Mouse (Mus musculus) testis, adult 2 months (tissue): ENCODE measurements around the gene Edem2. TPM values are rescaled to one million over a fixed set of nuclear protein-coding genes. Genes with fewer than 3 reads are reported as not detected.

ENCODE experiments used
- H3K27ac ChIP-seq: fragments of 200-500 bp; 2 replicates; pipeline ENCODE4 v1.5.1; 2012; ENCODE audit warnings: low read depth, low read length; ENCODE audit not compliant: control insufficient read depth, insufficient read depth
- H3K27me3 ChIP-seq: fragments of 200-500 bp; 2 replicates; pipeline ENCODE4 v1.6.1; 2012; ENCODE audit warnings: mild to moderate bottlenecking, low read length, moderate library complexity; ENCODE audit not compliant: control insufficient read depth, insufficient read depth
- H3K36me3 ChIP-seq: fragments of 200-500 bp; 2 replicates; pipeline ENCODE4 v1.6.1; 2012; ENCODE audit warnings: mild to moderate bottlenecking, low read length; ENCODE audit not compliant: control insufficient read depth, insufficient read depth
- H3K4me1 ChIP-seq: fragments of 200-500 bp; 2 replicates; pipeline ENCODE4 v1.6.1; 2012; ENCODE audit warnings: low read length; ENCODE audit not compliant: control insufficient read depth, insufficient read depth
- H3K4me3 ChIP-seq: fragments of 200-500 bp; 2 replicates; pipeline ENCODE4 v1.5.1; 2012; ENCODE audit warnings: low read depth, mild to moderate bottlenecking, low read length, moderate library complexity, mixed read lengths; ENCODE audit not compliant: control insufficient read depth
- CTCF ChIP-seq: fragments of 200-500 bp; IDR thresholded peaks from 2 replicates; pipeline ENCODE4 v1.5.1; 2012; ENCODE audit warnings: low read depth, mild to moderate bottlenecking, inconsistent platforms, low read length, moderate library complexity; ENCODE audit not compliant: control insufficient read depth, insufficient read depth, insufficient replicate concordance
- POLR2A ChIP-seq: fragments of 200-500 bp; IDR thresholded peaks from 2 replicates; pipeline ENCODE4 v1.6.1; 2012; ENCODE audit warnings: low read depth, mild to moderate bottlenecking, inconsistent platforms, low read length, moderate library complexity; ENCODE audit not compliant: control insufficient read depth
- polyA plus RNA-seq: library from polyadenylated mRNA; depleted of rRNA; stranded (reverse); fragments of >200 nt; gene quantifications from 2 replicates; pipeline ENCODE4 v1.2.3, GENCODE M21; 2012; rRNA removed

Gene Edem2
- polyA plus RNA-seq, 1 experiment: 28.4 TPM

DNA sequence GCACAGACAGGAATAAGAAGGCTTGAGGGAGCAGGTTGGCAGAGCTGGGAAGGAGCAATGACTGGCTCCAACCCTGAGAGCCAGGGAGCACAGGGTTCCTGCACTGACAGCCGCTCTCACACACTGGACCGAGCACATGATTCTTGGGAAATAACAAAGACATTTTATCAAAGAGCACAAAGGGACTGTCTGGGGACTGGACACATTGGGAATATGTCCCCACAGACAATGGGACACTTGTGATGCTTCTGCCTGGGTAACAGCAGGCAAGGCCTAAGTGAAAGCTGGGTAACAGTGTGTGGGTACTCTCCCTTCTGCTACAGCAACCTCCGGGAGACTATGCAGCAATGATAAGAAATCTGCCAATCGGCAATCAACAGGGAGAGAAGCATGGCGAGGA lies 66.9 kb downstream of the Edem2 start:
- no peak for TF ChIP-seq POLR2A
- no peak for TF ChIP-seq CTCF
- Histone ChIP-seq H3K27ac (no peak overlapping the region), H3K36me3 (peaks cover 3% of the 10 kb centered on the region), H3K27me3 (no peaks in the 10 kb centered on the region), H3K4me1 (no peaks in the 10 kb centered on the region), H3K4me3 (no peak overlapping the region)

GRCm38 (mm10) chr2:155655759-155656372 lies 73.4 kb downstream of the Edem2 start:
- H3K27me3 ChIP-seq: no peaks in the 10 kb centered on the region
- no peaks in the 10 kb centered on the region for H3K4me1 ChIP-seq
- TF ChIP-seq CTCF: no peak
- TF ChIP-seq POLR2A: no peak
- H3K27ac ChIP-seq: no peak overlapping the region
- H3K36me3 ChIP-seq: peaks cover 9% of the 10 kb centered on the region
- H3K4me3 ChIP-seq: no peak overlapping the region

- TF ChIP-seq POLR2A: no peak
- TF ChIP-seq CTCF: no peak
- H3K4me3 ChIP-seq: no peak overlapping the region
- no peaks in the 10 kb centered on the region for H3K4me1 ChIP-seq
- H3K36me3 ChIP-seq: peaks cover 9% of the 10 kb centered on the region
- no peaks in the 10 kb centered on the region for H3K27me3 ChIP-seq
- no peak overlapping the region for H3K27ac ChIP-seq
Observed at GRCm38 (mm10) chr2:155652618-155653017, 76.7 kb downstream of the Edem2 start.

Other genes with a start within 250 kb of the Edem2 start
- gene Acss2, start 211.5 kb downstream of the Edem2 start, polyA plus RNA-seq: 59.5 TPM in 2 replicates
- gene Ggt7, start 211.2 kb downstream of the Edem2 start, polyA plus RNA-seq: 70.4 and 76.2 TPM in 2 replicates
- gene Gss, start 136.7 kb downstream of the Edem2 start, polyA plus RNA-seq: 4.6 and 5.3 TPM in 2 replicates
- gene Myh7b, start 118.3 kb downstream of the Edem2 start, polyA plus RNA-seq: 0.98 and 1.3 TPM in 2 replicates
- 82.2 and 91.7 TPM in 2 replicates for gene Trpc4ap, start 37.1 kb downstream of the Edem2 start, polyA plus RNA-seq
- not detected in 2 replicates for gene Gm17581, start 6.4 kb upstream of the Edem2 start, polyA plus RNA-seq
- 0.22 and 0.30 TPM in 2 replicates for gene Procr, start 21.6 kb upstream of the Edem2 start, polyA plus RNA-seq
- gene Mmp24, start 45.9 kb upstream of the Edem2 start, polyA plus RNA-seq: 1.6 and 2.1 TPM in 2 replicates
- gene BC029722, start 90.0 kb upstream of the Edem2 start, polyA plus RNA-seq: 24.4 and 29.9 TPM in 2 replicates
- 41.2 and 44.7 TPM in 2 replicates for gene Eif6, start 97.5 kb upstream of the Edem2 start, polyA plus RNA-seq
- gene Fam83c, start 105.4 kb upstream of the Edem2 start, polyA plus RNA-seq: not detected in 2 replicates
- gene Uqcc1, start 200.8 kb upstream of the Edem2 start, polyA plus RNA-seq: 48.6 and 52.9 TPM in 2 replicates
- 0.17 and 0.19 TPM in 2 replicates for gene Gm15557, start 211.3 kb upstream of the Edem2 start, polyA plus RNA-seq
- gene Gdf5, start 215.9 kb upstream of the Edem2 start, polyA plus RNA-seq: 0.17 and 0.46 TPM in 2 replicates
- 5.8 and 6.4 TPM in 2 replicates for gene Cep250, start 227.0 kb upstream of the Edem2 start, polyA plus RNA-seq